Mouse (Mus musculus) stomach, postnatal 0 days (tissue): ENCODE measurements around the gene Pigh. TPM values are rescaled to one million over a fixed set of nuclear protein-coding genes. Genes with fewer than 3 reads are reported as not detected.

Experiments
- ATAC-seq: fragments of 200-750 bp; cut with Nextera tagmentation; 2 replicates; pipeline ENCODE4 v1.8.0; 2017; ENCODE audit not compliant: low FRiP score, low TSS enrichment
- DNase-seq: peaks from one replicate; pipeline ENCODE4 v3.0.0-alpha.2; 2016; ENCODE audit warnings: low spot score
- H3K27ac ChIP-seq: fragments of 300-500 bp; sonication (generic); replicated peaks from 2 replicates; pipeline ENCODE4 v1.5.1; 2014; ENCODE audit warnings: mild to moderate bottlenecking, control low read depth
- H3K27me3 ChIP-seq: fragments of 300-500 bp; sonication (generic); 2 replicates; pipeline ENCODE4 v1.6.1; 2014; ENCODE audit warnings: low read length; ENCODE audit not compliant: control insufficient read depth, insufficient read depth
- H3K36me3 ChIP-seq: fragments of 300-500 bp; sonication (generic); 2 replicates; pipeline ENCODE4 v1.6.1; 2014; ENCODE audit warnings: low read length, mixed read lengths; ENCODE audit not compliant: control insufficient read depth, insufficient read depth
- H3K4me1 ChIP-seq: fragments of 300-500 bp; sonication (generic); replicated peaks from 2 replicates; pipeline ENCODE4 v1.6.1; 2014; ENCODE audit warnings: antibody characterized with exemption; ENCODE audit not compliant: control insufficient read depth, insufficient read depth
- H3K4me2 ChIP-seq: fragments of 300-500 bp; sonication (generic); replicated peaks from 2 replicates; pipeline ENCODE4 v1.6.1; 2014; ENCODE audit warnings: low read depth, mild to moderate bottlenecking, control low read depth, moderate library complexity
- H3K4me3 ChIP-seq: fragments of 300-500 bp; sonication (generic); 2 replicates; pipeline ENCODE4 v1.5.1; 2014; ENCODE audit warnings: low read depth, low read length, control low read depth
- H3K9ac ChIP-seq: fragments of 300-500 bp; sonication (generic); 2 replicates; pipeline ENCODE4 v1.6.1; 2014; ENCODE audit warnings: mild to moderate bottlenecking, low read length, control low read depth, mixed read lengths
- H3K9me3 ChIP-seq: fragments of 300-500 bp; sonication (generic); 2 replicates; pipeline ENCODE4 v1.6.1; 2016; ENCODE audit warnings: low read length; ENCODE audit not compliant: control insufficient read depth
- CTCF ChIP-seq: IDR thresholded peaks from 2 replicates; pipeline ENCODE4 v1.5.1; 2016; ENCODE audit warnings: antibody characterized with exemption, low read depth, mild to moderate bottlenecking, moderate library complexity
- EP300 ChIP-seq: optimal IDR thresholded peaks from 2 replicates; pipeline ENCODE3; 2016; ENCODE audit warnings: antibody characterized with exemption
- WGBS: fragments of 180-500 bp; shearing (Covaris S2); extraction: QIAGEN DNeasy Blood & Tissue Kit; methylation state at CpG from one replicate; pipeline ENCODE4 v1.1.7; 2014; 5-methylcytosine and 5-hydroxymethylcytosine counted together
- polyA plus RNA-seq: library from polyadenylated mRNA; unstranded; fragments of >200 nt; fragmentation: Nextera tagmentation; extraction: Ambion mirVana; gene quantifications from 2 replicates; pipeline ENCODE4 v1.2.1, GENCODE M21; 2015

Pigh gene
- polyA plus RNA-seq, 1 experiment from 2014 or later: 18.8 TPM

GRCm38 (mm10) chr12:79103773-79104172 is 14.3 kb upstream of the Pigh start:
- no peaks in the 10 kb centered on the region for H3K36me3 ChIP-seq
- peak; percentile 91 for ATAC-seq
- H3K27me3 ChIP-seq: no peaks in the 10 kb centered on the region
- no peak for TF ChIP-seq EP300
- no peak for TF ChIP-seq CTCF
- DNase-seq: peak; percentile 82
- H3K4me3 ChIP-seq: no peak overlapping the region
- no peak overlapping the region; the same call in 1 of the 2 replicates for H3K27ac ChIP-seq
- 54% methylated on average over 3 of the region's 3 CpGs for WGBS
- H3K9ac ChIP-seq: no peak overlapping the region
- H3K4me1 ChIP-seq: no peaks in the 10 kb centered on the region
- H3K4me2 ChIP-seq: no peak overlapping the region
- H3K9me3 ChIP-seq: no peaks in the 10 kb centered on the region

GRCm38 (mm10) chr12:79097106-79097752 is 7.8 kb upstream of the Pigh start:
- Histone ChIP-seq H3K36me3 (no peaks in the 10 kb centered on the region), H3K4me2 (no peak overlapping the region), H3K9me3 (no peaks in the 10 kb centered on the region), H3K27me3 (no peaks in the 10 kb centered on the region), H3K4me1 (no peaks in the 10 kb centered on the region), H3K9ac (no peak overlapping the region), H3K27ac (no peak overlapping the region), H3K4me3 (no peak overlapping the region)
- WGBS: 36% methylated on average over 3 of the region's 3 CpGs
- ATAC-seq: no peak
- TF ChIP-seq EP300: no peak
- TF ChIP-seq CTCF: peak; percentile 91
- peak; percentile 42 for DNase-seq

DNA sequence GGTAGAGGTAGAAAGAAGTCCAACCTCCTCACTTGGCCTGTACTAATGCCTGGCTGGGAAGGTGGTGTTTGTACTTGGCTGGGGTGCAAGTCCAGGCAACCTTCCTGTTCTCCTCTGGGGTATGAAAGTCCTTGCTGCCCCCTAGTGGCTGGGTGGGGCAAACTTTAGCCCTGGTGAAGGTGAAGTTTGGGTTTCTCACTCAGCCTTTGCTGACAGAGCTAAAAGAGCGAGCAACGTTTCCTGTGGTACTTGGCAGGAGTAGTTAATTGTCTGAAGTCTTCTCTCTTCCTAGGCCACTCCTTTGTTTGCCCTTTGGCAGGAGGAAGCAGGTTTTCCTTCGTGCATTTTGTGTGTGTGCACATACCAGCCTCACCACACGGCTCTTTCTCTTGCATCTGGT is 3.1 kb upstream of the Pigh start:
- Histone ChIP-seq H3K4me2 (no peak overlapping the region), H3K9ac (no peak overlapping the region), H3K9me3 (no peaks in the 10 kb centered on the region), H3K4me3 (no peak overlapping the region), H3K27me3 (no peaks in the 10 kb centered on the region), H3K4me1 (no peaks in the 10 kb centered on the region), H3K27ac (peak overlapping the region; percentile 56; the same call in 1 of the 2 replicates), H3K36me3 (no peaks in the 10 kb centered on the region)
- 26% methylated on average over 4 of the region's 4 CpGs for WGBS
- peak; percentile 84 for ATAC-seq
- TF ChIP-seq EP300 (no peak), CTCF (peak; percentile 78)
- peak; percentile 81 for DNase-seq

- Histone ChIP-seq H3K9ac (no peak overlapping the region), H3K27me3 (no peaks in the 10 kb centered on the region), H3K27ac (no peak overlapping the region), H3K4me3 (no peak overlapping the region), H3K9me3 (no peaks in the 10 kb centered on the region), H3K4me1 (no peaks in the 10 kb centered on the region), H3K4me2 (no peak overlapping the region), H3K36me3 (peaks cover 20% of the 10 kb centered on the region; the same call in 1 of the 2 replicates)
- ATAC-seq: no peak
- TF ChIP-seq EP300: no peak
- no peak for TF ChIP-seq CTCF
- 82% methylated on average over 6 of the region's 6 CpGs for WGBS
- no peak for DNase-seq
Observed at GRCm38 (mm10) chr12:79073362-79073761, 16.1 kb downstream of the Pigh start.

GRCm38 (mm10) chr12:79072576-79072975 is 16.9 kb downstream of the Pigh start:
- WGBS: 86% methylated on average over 6 of the region's 6 CpGs

DNA sequence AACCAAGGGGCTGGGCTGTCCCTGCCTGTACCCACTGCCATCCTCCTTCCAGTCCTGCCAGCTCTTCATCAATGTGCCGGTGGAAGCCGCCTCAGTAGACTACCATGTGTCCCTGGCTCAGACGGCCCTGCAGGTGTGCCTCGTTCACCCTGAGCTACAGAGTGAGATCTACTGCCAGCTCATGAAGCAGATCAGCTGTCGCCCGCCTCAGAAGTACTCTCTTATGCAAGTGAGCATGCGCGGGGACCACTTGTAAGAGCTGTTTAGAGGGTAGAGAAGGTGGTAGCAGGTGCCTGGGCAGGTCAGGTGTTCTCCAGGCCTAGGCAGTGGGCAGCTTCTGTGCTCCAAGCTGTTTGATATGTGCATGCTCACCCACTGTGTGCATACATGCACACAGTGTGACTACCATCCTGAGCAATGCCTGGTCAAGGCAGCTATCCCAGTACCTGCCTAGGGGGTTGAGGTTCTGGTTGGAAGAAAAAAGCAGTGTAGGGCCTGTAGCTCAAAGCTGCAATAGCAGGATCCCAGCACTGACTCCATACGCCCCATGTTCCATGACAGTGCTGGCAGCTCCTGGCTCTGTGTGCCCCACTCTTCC is 18.6 kb downstream of the Pigh start:
- DNase-seq: no peak
- no peak for TF ChIP-seq EP300

More at GRCm38 (mm10) chr12:79072576-79072975, 16.9 kb downstream of the Pigh start:
- H3K36me3 ChIP-seq: peaks cover 20% of the 10 kb centered on the region; the same call in 1 of the 2 replicates
- no peaks in the 10 kb centered on the region for H3K27me3 ChIP-seq
- no peak overlapping the region for H3K4me2 ChIP-seq
- no peak overlapping the region for H3K9ac ChIP-seq
- H3K27ac ChIP-seq: no peak overlapping the region
- DNase-seq (no peak), ATAC-seq (no peak)
- TF ChIP-seq EP300: no peak
- no peak for TF ChIP-seq CTCF
- H3K4me1 ChIP-seq: no peaks in the 10 kb centered on the region
- no peaks in the 10 kb centered on the region for H3K9me3 ChIP-seq
- no peak overlapping the region for H3K4me3 ChIP-seq

More for the DNA sequence above, 18.6 kb downstream of the Pigh start:
- no peak overlapping the region for H3K4me3 ChIP-seq
- no peaks in the 10 kb centered on the region for H3K9me3 ChIP-seq
- no peaks in the 10 kb centered on the region for H3K4me1 ChIP-seq
- no peak overlapping the region for H3K27ac ChIP-seq
- no peak overlapping the region for H3K9ac ChIP-seq
- H3K27me3 ChIP-seq: no peaks in the 10 kb centered on the region
- ATAC-seq: no peak
- H3K4me2 ChIP-seq: no peak overlapping the region
- 80% methylated on average over 9 of the region's 9 CpGs for WGBS
- H3K36me3 ChIP-seq: peaks cover 7% of the 10 kb centered on the region; the same call in 1 of the 2 replicates
